Mouse (Mus musculus): ENCODE data around the gene Hist2h2ac. TPM values are rescaled to one million over a fixed set of nuclear protein-coding genes. Genes with fewer than 3 reads are reported as not detected.
"Not testable (repeated sequence)": the region's sequence is repeated elsewhere in the genome, so short reads cannot be mapped to it uniquely, and the experiment has no call there.

Hist2h2ac gene
- total and polyA plus RNA-seq, 2 experiments from 2014 or later = 1.7 to 554 TPM

DNA sequence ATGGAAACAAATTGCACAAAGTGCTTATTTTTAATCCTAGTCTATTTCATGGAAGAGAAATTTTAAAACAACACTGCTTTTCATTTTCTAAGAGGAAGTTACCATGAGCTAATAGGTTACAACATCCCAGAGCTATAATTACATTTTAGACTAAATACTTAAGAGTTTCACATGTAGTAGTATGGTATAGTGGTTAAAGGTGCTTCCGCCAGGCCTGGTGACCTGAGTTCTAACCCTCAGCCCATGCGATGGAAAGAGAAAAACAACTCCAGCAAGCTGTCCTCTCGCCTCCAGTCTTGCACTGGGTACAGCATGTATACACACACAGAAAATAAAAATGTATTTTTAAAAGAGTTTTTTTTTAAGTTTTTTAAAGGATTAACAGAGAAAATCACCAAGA, 31.1 kb upstream of the Hist2h2ac start:
- Histone ChIP-seq H3K4me3 (ENCODE audit: low read depth, low read length) (no peak overlapping the region), H3K36me3 (ENCODE audit: insufficient read depth, low read length) (no peaks in the 10 kb centered on the region), H3K9me3 (ENCODE audit: low read length) (no peaks in the 10 kb centered on the region), H3K9ac (replicated peaks; ENCODE audit: low read length, poor library complexity, severe bottlenecking) (no peak overlapping the region), H3K4me1 (ENCODE audit: insufficient read depth, low read length) (no peaks in the 10 kb centered on the region), H3K27me3 (ENCODE audit: insufficient read depth, low read length) (no peaks in the 10 kb centered on the region), H3K4me2 (ENCODE audit: low read depth, low read length, poor library complexity, severe bottlenecking) (no peak overlapping the region), H3K27ac (ENCODE audit: low read depth, low read length) (no peak overlapping the region)
- WGBS = 92% methylated on average over 3 of the region's 3 CpGs
- DNase-seq (ENCODE audit: low spot score) = no peak
- TF ChIP-seq CTCF (IDR thresholded peaks at IDR 0.05) = no peak
- no peak for ATAC-seq (ENCODE audit: low FRiP score)

GRCm38 (mm10) chr3:96250890-96251289, 30.2 kb upstream of the Hist2h2ac start:
- no peak for TF ChIP-seq CTCF (IDR thresholded peaks at IDR 0.05)
- no peaks in the 10 kb centered on the region for H3K27me3 ChIP-seq (ENCODE audit: insufficient read depth, low read length)
- no peak overlapping the region for H3K27ac ChIP-seq (ENCODE audit: low read depth, low read length)
- ATAC-seq (ENCODE audit: low FRiP score) (no peak), DNase-seq (ENCODE audit: low spot score) (no peak)
- no peak overlapping the region for H3K9ac ChIP-seq (replicated peaks; ENCODE audit: low read length, poor library complexity, severe bottlenecking)
- H3K36me3 ChIP-seq (ENCODE audit: insufficient read depth, low read length) = no peaks in the 10 kb centered on the region
- WGBS = 88% methylated on average over 3 of the region's 3 CpGs
- H3K4me1 ChIP-seq (ENCODE audit: insufficient read depth, low read length) = no peaks in the 10 kb centered on the region
- no peak overlapping the region for H3K4me3 ChIP-seq (ENCODE audit: low read depth, low read length)
- H3K4me2 ChIP-seq (ENCODE audit: low read depth, low read length, poor library complexity, severe bottlenecking) = no peak overlapping the region
- H3K9me3 ChIP-seq (ENCODE audit: low read length) = no peaks in the 10 kb centered on the region

DNA sequence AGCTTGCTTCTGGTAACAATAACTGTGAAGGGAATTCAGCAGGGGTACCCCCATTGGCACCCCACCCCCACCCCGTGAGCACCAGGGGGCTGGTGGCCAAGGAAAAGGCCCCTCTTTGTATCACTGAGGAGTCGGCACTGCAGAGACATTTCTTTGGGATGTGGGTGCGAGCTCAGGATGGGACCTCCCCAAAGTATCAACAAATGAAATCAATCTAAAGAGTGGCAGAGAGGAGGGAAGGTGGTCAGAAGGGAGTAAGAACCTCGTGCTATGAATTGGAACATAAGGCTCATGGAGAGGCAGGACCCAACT, 28.3 kb upstream of the Hist2h2ac start:
- no peaks in the 10 kb centered on the region for H3K9me3 ChIP-seq (ENCODE audit: low read length)
- H3K4me3 ChIP-seq (ENCODE audit: low read depth, low read length) = no peak overlapping the region
- 56% methylated on average over 4 of the region's 4 CpGs for WGBS
- no peaks in the 10 kb centered on the region for H3K36me3 ChIP-seq (ENCODE audit: insufficient read depth, low read length)
- H3K9ac ChIP-seq (replicated peaks; ENCODE audit: low read length, poor library complexity, severe bottlenecking) = no peak overlapping the region
- TF ChIP-seq CTCF (IDR thresholded peaks at IDR 0.05) = no peak
- ATAC-seq (ENCODE audit: low FRiP score) (no peak), DNase-seq (ENCODE audit: low spot score) (no peak)
- no peak overlapping the region for H3K27ac ChIP-seq (ENCODE audit: low read depth, low read length)
- no peaks in the 10 kb centered on the region for H3K27me3 ChIP-seq (ENCODE audit: insufficient read depth, low read length)
- no peak overlapping the region for H3K4me2 ChIP-seq (ENCODE audit: low read depth, low read length, poor library complexity, severe bottlenecking)
- H3K4me1 ChIP-seq (ENCODE audit: insufficient read depth, low read length) = 0 out of 2 replicates have a peak, but pooled peaks cover 5% of the 10 kb centered on the region

GRCm38 (mm10) chr3:96248141-96249033, 27.7 kb upstream of the Hist2h2ac start:
- 58% methylated on average over 6 of the region's 6 CpGs for WGBS
- H3K4me1 ChIP-seq (ENCODE audit: insufficient read depth, low read length) = 0 out of 2 replicates have a peak, but pooled peaks cover 7% of the 10 kb centered on the region
- no peak overlapping the region for H3K9ac ChIP-seq (replicated peaks; ENCODE audit: low read length, poor library complexity, severe bottlenecking)
- no peak overlapping the region for H3K4me2 ChIP-seq (ENCODE audit: low read depth, low read length, poor library complexity, severe bottlenecking)
- no peak overlapping the region for H3K4me3 ChIP-seq (ENCODE audit: low read depth, low read length)
- H3K27ac ChIP-seq (ENCODE audit: low read depth, low read length) = no peak overlapping the region
- ATAC-seq (ENCODE audit: low FRiP score) (no peak), DNase-seq (ENCODE audit: low spot score) (no peak)
- no peaks in the 10 kb centered on the region for H3K9me3 ChIP-seq (ENCODE audit: low read length)
- H3K27me3 ChIP-seq (ENCODE audit: insufficient read depth, low read length) = no peaks in the 10 kb centered on the region
- no peak for TF ChIP-seq CTCF (IDR thresholded peaks at IDR 0.05)
- no peaks in the 10 kb centered on the region for H3K36me3 ChIP-seq (ENCODE audit: insufficient read depth, low read length)

GRCm38 (mm10) chr3:96247356-96248140, 26.9 kb upstream of the Hist2h2ac start:
- no peaks in the 10 kb centered on the region for H3K36me3 ChIP-seq (ENCODE audit: insufficient read depth, low read length)
- no peak overlapping the region for H3K27ac ChIP-seq (ENCODE audit: low read depth, low read length)
- 7% methylated on average over 11 of the region's 11 CpGs for WGBS
- ATAC-seq (ENCODE audit: low FRiP score) (no peak), DNase-seq (ENCODE audit: low spot score) (no peak)
- no peak overlapping the region for H3K9ac ChIP-seq (replicated peaks; ENCODE audit: low read length, poor library complexity, severe bottlenecking)
- no peaks in the 10 kb centered on the region for H3K9me3 ChIP-seq (ENCODE audit: low read length)
- peak overlapping the region; percentile 38 for H3K4me2 ChIP-seq (ENCODE audit: low read depth, low read length, poor library complexity, severe bottlenecking)
- TF ChIP-seq CTCF (IDR thresholded peaks at IDR 0.05) = no peak
- peak overlapping the region; percentile 25; the same call in 1 of the 2 replicates for H3K4me3 ChIP-seq (ENCODE audit: low read depth, low read length)
- H3K27me3 ChIP-seq (ENCODE audit: insufficient read depth, low read length) = no peaks in the 10 kb centered on the region
- H3K4me1 ChIP-seq (ENCODE audit: insufficient read depth, low read length) = 0 out of 2 replicates have a peak, but pooled peaks cover 7% of the 10 kb centered on the region

- not testable (repeated sequence) for H3K27ac ChIP-seq (ENCODE audit: low read depth, low read length); H3K36me3 ChIP-seq (ENCODE audit: insufficient read depth, low read length); H3K9ac ChIP-seq (replicated peaks; ENCODE audit: low read length, poor library complexity, severe bottlenecking)
Observed at GRCm38 (mm10) chr3:96246427-96246856, 25.8 kb upstream of the Hist2h2ac start, which contains the start of gene Hist2h3c1. Gene Hist2h3c1, plus strand, starts transcription at chr3:96246685.

GRCm38 (mm10) chr3:96246018-96246417, 25.3 kb upstream of the Hist2h2ac start:
- H3K9me3 ChIP-seq (ENCODE audit: low read length); H3K9ac ChIP-seq (replicated peaks; ENCODE audit: low read length, poor library complexity, severe bottlenecking); H3K4me1 ChIP-seq (ENCODE audit: insufficient read depth, low read length); H3K27ac ChIP-seq (ENCODE audit: low read depth, low read length); DNase-seq (ENCODE audit: low spot score); H3K27me3 ChIP-seq (ENCODE audit: insufficient read depth, low read length); H3K4me2 ChIP-seq (ENCODE audit: low read depth, low read length, poor library complexity, severe bottlenecking); H3K36me3 ChIP-seq (ENCODE audit: insufficient read depth, low read length): not testable (repeated sequence)
- whole genome bisulfite sequencing = 0% methylated on average over 9 of the region's 21 CpGs
- H3K4me3 ChIP-seq (ENCODE audit: low read depth, low read length) = peak overlapping the region; percentile 23; the same call in 1 of the 2 replicates
- ATAC-seq (ENCODE audit: low FRiP score) = peak; percentile 6; the same call in 1 of the 2 replicates

More at GRCm38 (mm10) chr3:96246427-96246856, 25.8 kb upstream of the Hist2h2ac start, which contains the start of gene Hist2h3c1:
- not testable (repeated sequence) for H3K27me3 ChIP-seq (ENCODE audit: insufficient read depth, low read length); H3K4me1 ChIP-seq (ENCODE audit: insufficient read depth, low read length); H3K9me3 ChIP-seq (ENCODE audit: low read length); DNase-seq (ENCODE audit: low spot score)
- Histone ChIP-seq H3K4me2 (ENCODE audit: low read depth, low read length, poor library complexity, severe bottlenecking) (peak within 1 kb of the TSS; percentile 38), H3K4me3 (ENCODE audit: low read depth, low read length) (peak within 1 kb of the TSS; percentile 25; the same call in 1 of the 2 replicates)
- no CpG with 5 or more reads among the region's 47 CpGs for WGBS
- ATAC-seq (ENCODE audit: low FRiP score) = peak; percentile 90

Data from midbrain, postnatal 0 days (tissue).